Mouse (Mus musculus) heart, embryonic 12.5 days (tissue): Measurements from ENCODE around the gene Wfdc12. TPM values are rescaled to one million over a fixed set of nuclear protein-coding genes. Genes with fewer than 3 reads are reported as not detected.

ENCODE experiments used
- ATAC-seq: fragments of 200-750 bp; cut with Nextera tagmentation; 2 replicates; pipeline ENCODE4 v1.8.0; 2017; ENCODE audit warnings: moderate TSS enrichment, moderate library complexity; ENCODE audit not compliant: insufficient number of reproducible peaks, low FRiP score
- H3K27ac ChIP-seq: fragments of 300-500 bp; sonication (generic); 2 replicates; pipeline ENCODE4 v1.5.1; 2016; ENCODE audit warnings: mild to moderate bottlenecking, moderate library complexity; ENCODE audit not compliant: poor library complexity, severe bottlenecking
- H3K27me3 ChIP-seq: fragments of 300-500 bp; sonication (generic); replicated peaks from 2 replicates; pipeline ENCODE4 v1.6.1; 2016; ENCODE audit warnings: mild to moderate bottlenecking, moderate library complexity
- H3K36me3 ChIP-seq: fragments of 300-500 bp; sonication (generic); 2 replicates; pipeline ENCODE4 v1.6.1; 2016; ENCODE audit warnings: mild to moderate bottlenecking, moderate library complexity
- H3K4me1 ChIP-seq: fragments of 300-500 bp; sonication (generic); replicated peaks from 2 replicates; pipeline ENCODE4 v1.6.1; 2016; ENCODE audit warnings: mild to moderate bottlenecking
- H3K4me2 ChIP-seq: fragments of 300-500 bp; sonication (generic); 2 replicates; pipeline ENCODE4 v1.6.1; 2016; ENCODE audit warnings: mild to moderate bottlenecking, moderate library complexity
- H3K4me3 ChIP-seq: fragments of 300-500 bp; sonication (generic); 2 replicates; pipeline ENCODE4 v1.5.1; 2016; ENCODE audit warnings: mild to moderate bottlenecking
- H3K9ac ChIP-seq: fragments of 300-500 bp; sonication (generic); 2 replicates; pipeline ENCODE4 v1.6.1; 2016; ENCODE audit warnings: mild to moderate bottlenecking, moderate library complexity
- H3K9me3 ChIP-seq: fragments of 300-500 bp; sonication (generic); replicated peaks from 2 replicates; pipeline ENCODE4 v1.6.1; 2016; ENCODE audit warnings: mild to moderate bottlenecking, moderate library complexity
- WGBS: fragments of 180-500 bp; shearing (Covaris S2); methylation state at CpG from one replicate; pipeline ENCODE4 v1.1.7; 2016; 5-methylcytosine and 5-hydroxymethylcytosine counted together
- polyA plus RNA-seq: library from polyadenylated mRNA; unstranded; fragments of >200 nt; fragmentation: Nextera tagmentation; extraction: Ambion mirVana; gene quantifications from 2 replicates; pipeline ENCODE4 v1.2.1, GENCODE M21; 2016

Gene Wfdc12
- polyA plus RNA-seq, 1 experiment from 2014 or later = not detected

DNA sequence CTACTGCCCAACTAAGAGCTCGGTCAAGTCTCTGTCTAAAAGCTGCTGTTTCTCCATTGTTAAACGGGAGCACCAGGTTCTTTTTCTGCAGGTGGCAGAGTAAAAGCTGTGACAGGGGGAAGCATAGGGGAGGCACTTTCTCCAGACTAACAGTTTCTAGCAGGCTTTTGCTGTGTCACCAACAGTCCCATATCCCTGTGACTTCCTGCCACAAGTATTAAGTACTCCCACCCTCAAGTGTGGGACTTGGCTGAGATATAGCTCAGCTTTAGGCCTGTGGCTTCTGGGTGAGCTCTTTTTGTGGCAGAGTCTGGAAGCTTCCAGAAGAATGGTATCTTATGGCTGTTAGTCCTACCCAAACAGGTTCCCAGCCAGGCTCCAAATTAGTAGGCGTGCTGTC is 14.6 kb downstream of the Wfdc12 start:
- no peaks in the 10 kb centered on the region for H3K36me3 ChIP-seq
- no peak overlapping the region for H3K4me3 ChIP-seq
- H3K4me2 ChIP-seq = no peak overlapping the region
- H3K9me3 ChIP-seq = no peaks in the 10 kb centered on the region
- H3K9ac ChIP-seq = no peak overlapping the region
- peaks cover 21% of the 10 kb centered on the region for H3K4me1 ChIP-seq
- 73% methylated on average over 3 of the region's 3 CpGs for WGBS
- no peak overlapping the region for H3K27ac ChIP-seq
- peaks cover 30% of the 10 kb centered on the region for H3K27me3 ChIP-seq
- no peak for ATAC-seq

DNA sequence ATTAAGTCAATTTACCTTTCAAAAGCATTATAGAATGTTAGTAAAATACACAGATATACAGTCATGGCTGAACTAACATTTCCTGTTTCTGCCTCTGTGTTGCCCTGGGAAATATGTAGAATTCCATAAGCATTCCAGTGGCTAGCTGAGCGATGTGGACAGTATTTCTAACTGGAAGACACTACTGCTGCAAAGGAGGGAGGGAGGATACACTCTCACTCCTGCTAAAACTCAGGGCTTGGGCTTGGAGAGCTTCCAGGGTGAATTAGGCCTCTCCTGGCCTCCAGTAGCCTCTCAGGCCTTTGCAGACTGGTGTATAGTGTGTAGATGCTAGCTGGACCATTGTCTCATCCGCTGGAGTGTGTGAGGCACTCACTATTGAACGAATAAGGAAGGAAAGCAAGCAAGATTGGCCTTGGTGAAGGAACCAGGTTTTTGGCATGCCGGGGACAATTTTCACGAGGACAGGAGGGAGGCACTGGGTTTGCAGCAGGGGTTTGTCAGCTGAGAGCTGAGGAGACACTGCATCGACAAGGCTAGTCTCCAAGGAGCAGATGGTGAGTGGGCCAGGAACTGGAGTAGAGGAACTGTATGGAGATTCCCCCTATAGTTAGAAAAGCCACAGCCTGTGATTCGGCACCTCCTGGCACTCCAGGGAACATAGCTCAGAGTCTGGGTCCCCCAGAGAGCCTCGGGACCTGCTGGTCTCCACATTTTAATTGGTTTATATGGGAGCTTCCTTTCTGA is 15.6 kb downstream of the Wfdc12 start:
- no peak overlapping the region for H3K4me2 ChIP-seq
- H3K9ac ChIP-seq = no peak overlapping the region
- ATAC-seq = no peak
- H3K4me1 ChIP-seq = peaks cover 24% of the 10 kb centered on the region
- WGBS = 61% methylated on average over 8 of the region's 8 CpGs
- no peaks in the 10 kb centered on the region for H3K36me3 ChIP-seq
- H3K9me3 ChIP-seq = no peaks in the 10 kb centered on the region
- H3K4me3 ChIP-seq = no peak overlapping the region
- H3K27me3 ChIP-seq = peaks cover 40% of the 10 kb centered on the region
- no peak overlapping the region for H3K27ac ChIP-seq

DNA sequence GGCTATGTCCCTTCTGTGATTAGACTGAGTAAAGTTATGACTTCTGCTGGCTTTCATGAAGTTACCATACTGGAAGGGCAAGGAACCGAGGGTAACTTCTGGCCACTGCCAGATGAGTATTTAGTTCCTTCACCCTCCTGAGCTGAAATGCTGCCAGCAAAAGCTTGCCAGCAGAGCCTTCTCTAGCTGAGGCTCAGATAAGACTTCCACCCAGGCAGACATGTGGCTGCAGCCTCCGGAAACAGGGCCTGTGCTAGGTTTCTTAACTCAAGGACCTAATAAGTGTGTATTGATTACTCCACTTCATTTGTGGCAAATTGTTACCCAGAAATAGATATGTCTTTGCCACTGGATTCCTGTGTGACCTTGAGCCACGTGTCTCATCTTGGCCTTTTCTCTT is 17.0 kb downstream of the Wfdc12 start:
- Histone ChIP-seq H3K9me3 (peaks cover 4% of the 10 kb centered on the region; the same call in 1 of the 2 replicates), H3K9ac (no peak overlapping the region), H3K36me3 (no peaks in the 10 kb centered on the region), H3K4me3 (no peak overlapping the region), H3K27ac (peak overlapping the region; percentile 20; the same call in 1 of the 2 replicates), H3K4me2 (no peak overlapping the region), H3K4me1 (peaks cover 29% of the 10 kb centered on the region), H3K27me3 (peaks cover 50% of the 10 kb centered on the region)
- ATAC-seq = no peak
- WGBS = 21% methylated on average over 3 of the region's 3 CpGs

DNA sequence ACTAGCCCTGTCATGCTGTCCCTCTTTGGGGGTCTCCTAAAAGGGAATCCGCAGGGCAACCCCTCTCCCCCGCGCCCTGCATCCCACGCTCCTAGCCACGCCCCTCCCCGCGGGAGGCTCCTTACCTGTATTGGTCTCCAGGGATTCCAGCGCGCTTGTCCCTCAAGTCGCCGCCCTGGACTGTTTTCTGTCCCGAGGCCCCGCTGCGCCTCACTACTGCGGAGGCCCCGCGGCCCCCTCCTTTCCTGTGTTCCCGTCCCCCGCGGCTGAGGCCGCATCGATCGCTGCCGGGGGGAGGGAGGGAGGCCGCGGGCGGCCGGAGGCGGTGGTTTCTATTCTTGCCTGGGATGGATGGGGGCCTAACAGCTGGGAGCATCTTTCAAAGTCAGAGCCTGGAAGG is 19.5 kb downstream of the Wfdc12 start, which contains the start of gene Kcns1:
Kcns1 (minus strand) TSS at position 212 of the 400 bp plus-strand sequence.
- ATAC-seq = no peak
- Histone ChIP-seq H3K27ac (no peak within 1 kb of the TSS), H3K9me3 (peaks cover 10% of the 10 kb centered on the region; the same call in 1 of the 2 replicates), H3K27me3 (peaks cover 61% of the 10 kb centered on the region), H3K4me1 (peaks cover 37% of the 10 kb centered on the region), H3K36me3 (no peaks in the 10 kb centered on the region), H3K4me3 (peak within 1 kb of the TSS; percentile 44), H3K4me2 (peak within 1 kb of the TSS; percentile 77), H3K9ac (peak within 1 kb of the TSS; percentile 53)
- WGBS = under 1% methylated on average over 21 of the region's 29 CpGs

DNA sequence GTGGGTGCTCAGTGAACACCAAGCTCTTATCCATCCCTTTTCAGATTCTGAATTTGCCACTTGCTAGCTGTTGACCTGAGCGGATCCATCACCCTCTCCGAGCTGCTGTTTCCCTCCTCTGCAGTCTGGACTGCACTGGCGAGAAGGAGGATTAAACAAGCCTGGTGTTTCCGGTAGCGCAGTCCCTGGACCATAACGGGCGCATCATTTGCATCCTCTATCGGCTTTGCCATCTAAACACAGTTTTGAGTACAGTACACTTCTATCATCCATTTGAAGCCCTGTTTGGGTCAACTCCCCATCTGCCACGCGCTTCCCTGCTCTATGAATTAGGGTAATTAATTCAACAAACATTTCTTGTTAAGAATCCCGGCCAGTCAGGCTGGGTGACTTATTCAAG is 20.1 kb downstream of the Wfdc12 start:
- H3K36me3 ChIP-seq = no peaks in the 10 kb centered on the region
- 11% methylated on average over 11 of the region's 11 CpGs for WGBS
- H3K4me3 ChIP-seq = peak overlapping the region; percentile 44; the same call in 1 of the 2 replicates
- H3K9me3 ChIP-seq = peaks cover 10% of the 10 kb centered on the region; the same call in 1 of the 2 replicates
- H3K4me2 ChIP-seq = 0 out of 2 replicates have a peak overlapping the region, but pooled peaks have one; percentile 77
- no peak overlapping the region for H3K9ac ChIP-seq
- H3K4me1 ChIP-seq = peaks cover 37% of the 10 kb centered on the region
- H3K27ac ChIP-seq = no peak overlapping the region
- ATAC-seq = no peak
- H3K27me3 ChIP-seq = peaks cover 67% of the 10 kb centered on the region

DNA sequence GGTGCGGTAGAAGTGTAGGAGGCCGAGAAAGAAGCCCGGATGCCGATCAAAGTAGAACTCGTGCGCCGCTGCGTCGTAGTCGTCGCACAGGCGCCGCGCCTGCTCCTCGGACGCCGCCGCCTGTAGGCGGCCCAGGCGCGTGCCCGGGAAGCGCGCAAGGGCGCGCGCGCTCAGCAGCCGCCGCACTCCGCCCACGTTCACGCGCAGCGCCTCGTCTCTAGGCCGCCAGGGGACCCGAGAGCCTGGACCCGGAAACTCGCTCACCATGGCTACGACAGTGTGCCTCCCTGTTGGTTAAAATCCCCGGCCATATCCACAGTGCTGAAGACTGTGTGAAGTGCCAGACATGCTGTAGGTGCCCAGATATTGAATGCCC is 21.8 kb downstream of the Wfdc12 start:
- peak; percentile 41; the same call in 1 of the 2 replicates for ATAC-seq
- H3K9ac ChIP-seq = no peak overlapping the region
- H3K27ac ChIP-seq = no peak overlapping the region
- peak overlapping the region; percentile 70 for H3K4me2 ChIP-seq
- H3K27me3 ChIP-seq = peaks cover 81% of the 10 kb centered on the region
- WGBS = 8% methylated on average over 42 of the region's 42 CpGs
- H3K9me3 ChIP-seq = peaks cover 10% of the 10 kb centered on the region; the same call in 1 of the 2 replicates
- H3K36me3 ChIP-seq = no peaks in the 10 kb centered on the region
- H3K4me3 ChIP-seq = peak overlapping the region; percentile 42
- peaks cover 27% of the 10 kb centered on the region for H3K4me1 ChIP-seq

DNA sequence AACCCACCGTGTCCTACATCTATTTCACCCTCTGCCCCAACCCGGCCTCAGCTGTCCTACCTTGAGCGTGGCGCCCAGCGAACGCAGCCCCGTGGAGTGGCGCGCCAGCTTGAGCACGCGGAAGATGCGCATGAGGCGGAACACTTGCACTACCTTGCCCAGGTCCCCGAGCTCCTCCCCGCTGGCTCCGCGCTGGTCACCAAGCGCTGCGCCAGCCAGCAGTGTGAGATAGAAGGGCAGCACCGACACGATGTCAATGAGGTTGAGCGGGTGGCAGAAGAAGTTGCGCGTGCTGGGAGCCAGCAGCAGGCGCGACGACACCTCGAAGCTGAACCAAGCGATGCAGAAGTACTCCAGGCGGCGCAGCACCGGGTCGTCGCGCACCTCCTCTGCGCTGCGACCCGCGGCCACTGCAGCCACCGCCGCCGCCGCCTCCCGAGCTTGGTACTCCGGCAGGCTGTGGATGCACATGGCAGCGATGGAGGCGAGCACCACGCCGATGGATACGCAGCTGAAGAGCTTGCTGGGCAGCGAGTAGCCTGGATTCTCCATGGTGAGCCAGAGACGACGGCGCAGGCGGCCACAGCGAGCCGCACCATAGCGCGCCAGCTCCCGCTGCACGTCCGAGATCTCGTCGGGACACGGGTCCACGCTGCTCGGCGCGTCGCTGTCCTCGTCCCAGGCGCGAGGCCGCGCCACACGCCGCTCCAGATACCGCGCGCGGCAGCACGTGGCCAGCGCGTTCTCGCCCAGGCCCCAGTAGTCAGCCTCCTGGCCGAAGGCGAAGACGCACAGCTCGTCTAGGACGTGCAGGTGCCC is 22.4 kb downstream of the Wfdc12 start:
- ATAC-seq = 0 out of 2 replicates have a peak, but pooled peaks have one; percentile 15
- Histone ChIP-seq H3K9ac (no peak overlapping the region), H3K4me3 (peak overlapping the region; percentile 42), H3K4me2 (peak overlapping the region; percentile 70), H3K27me3 (peaks cover 81% of the 10 kb centered on the region), H3K36me3 (no peaks in the 10 kb centered on the region), H3K4me1 (peaks cover 24% of the 10 kb centered on the region), H3K9me3 (peaks cover 10% of the 10 kb centered on the region; the same call in 1 of the 2 replicates), H3K27ac (no peak overlapping the region)
- 12% methylated on average over 87 of the region's 90 CpGs for WGBS

DNA sequence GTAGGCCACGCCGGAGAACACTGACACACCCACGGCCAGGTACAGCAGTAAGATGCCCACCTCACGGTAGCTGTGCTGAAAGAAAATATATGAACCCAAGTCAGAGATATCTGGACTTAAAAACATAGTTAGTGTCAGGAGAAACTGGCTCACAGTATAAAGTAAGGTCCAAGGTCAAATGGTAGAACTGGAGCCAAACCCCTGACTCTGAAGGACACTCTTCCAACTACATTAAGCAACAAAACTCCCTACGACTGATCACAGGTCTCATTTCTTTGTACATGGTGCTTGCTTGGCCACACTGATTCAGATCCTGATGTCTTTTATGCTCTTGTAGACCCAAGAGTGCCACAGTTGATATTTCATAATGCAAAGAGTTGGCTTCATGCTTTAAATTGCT is 25.5 kb downstream of the Wfdc12 start:
- WGBS = 79% methylated on average over 5 of the region's 5 CpGs
- Histone ChIP-seq H3K36me3 (no peaks in the 10 kb centered on the region), H3K9me3 (peaks cover 10% of the 10 kb centered on the region; the same call in 1 of the 2 replicates), H3K4me2 (no peak overlapping the region), H3K4me1 (peaks cover 12% of the 10 kb centered on the region), H3K4me3 (no peak overlapping the region), H3K27ac (no peak overlapping the region), H3K9ac (no peak overlapping the region), H3K27me3 (peaks cover 60% of the 10 kb centered on the region)
- ATAC-seq = no peak

DNA sequence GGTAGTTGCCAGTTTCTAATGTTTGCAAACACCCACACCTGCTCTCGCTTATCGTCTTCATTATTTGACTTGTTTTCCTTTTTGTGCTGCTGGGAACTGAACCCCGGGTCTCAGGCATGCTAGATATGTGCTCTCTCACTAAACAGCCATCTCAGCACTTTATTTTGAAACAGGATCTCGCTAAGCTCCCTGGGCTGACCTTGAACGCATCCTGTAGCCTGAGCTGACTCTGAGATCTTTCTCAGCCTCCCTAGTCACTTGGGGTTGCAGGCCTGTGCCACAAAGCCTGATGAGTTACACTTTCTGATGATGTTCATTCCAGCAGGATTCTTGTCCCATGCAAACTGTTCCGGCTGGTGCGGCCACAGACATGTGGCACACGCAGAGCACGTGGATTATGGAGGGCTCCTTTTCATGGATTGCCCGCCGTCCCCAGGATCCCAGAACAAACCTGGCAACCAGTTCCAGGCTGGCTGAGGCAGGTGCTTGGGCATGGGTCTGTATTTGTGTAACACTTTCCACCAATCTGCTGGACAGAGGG is 28.8 kb downstream of the Wfdc12 start:
- ATAC-seq = no peak
- 77% methylated on average over 11 of the region's 11 CpGs for WGBS
- peaks cover 4% of the 10 kb centered on the region; the same call in 1 of the 2 replicates for H3K36me3 ChIP-seq

DNA sequence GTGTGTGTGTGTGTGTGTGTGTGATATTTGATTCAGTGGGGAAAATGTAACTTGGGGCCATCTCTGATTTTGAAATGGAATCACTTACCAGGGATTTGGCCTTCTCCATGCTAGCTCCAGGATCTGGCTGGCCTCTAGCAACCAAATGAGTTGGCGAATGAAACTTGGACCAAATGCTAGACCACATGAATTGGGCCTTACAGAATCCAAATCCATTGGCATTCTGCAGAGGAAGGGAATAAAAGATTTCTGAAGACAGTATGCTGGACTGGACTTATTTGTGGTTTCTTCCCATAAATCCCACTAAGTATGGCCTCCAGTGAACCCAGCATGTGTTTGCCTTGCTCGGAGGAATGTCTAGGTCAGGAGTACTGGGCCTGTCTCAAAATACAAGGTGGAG is 31.6 kb downstream of the Wfdc12 start:
- H3K36me3 ChIP-seq = peaks cover 14% of the 10 kb centered on the region
- H3K4me3 ChIP-seq = no peak overlapping the region
- no peak overlapping the region for H3K27ac ChIP-seq
- no peak overlapping the region for H3K9ac ChIP-seq
- H3K4me2 ChIP-seq = no peak overlapping the region
- no peaks in the 10 kb centered on the region for H3K4me1 ChIP-seq
- H3K9me3 ChIP-seq = no peaks in the 10 kb centered on the region
- ATAC-seq = no peak
- WGBS = 89% methylated on average over 2 of the region's 2 CpGs
- no peaks in the 10 kb centered on the region for H3K27me3 ChIP-seq

More for the DNA sequence above, 28.8 kb downstream of the Wfdc12 start:
- Histone ChIP-seq H3K4me2 (no peak overlapping the region), H3K9ac (no peak overlapping the region), H3K4me1 (no peaks in the 10 kb centered on the region), H3K27me3 (peaks cover 26% of the 10 kb centered on the region), H3K9me3 (no peaks in the 10 kb centered on the region), H3K27ac (no peak overlapping the region), H3K4me3 (no peak overlapping the region)

DNA sequence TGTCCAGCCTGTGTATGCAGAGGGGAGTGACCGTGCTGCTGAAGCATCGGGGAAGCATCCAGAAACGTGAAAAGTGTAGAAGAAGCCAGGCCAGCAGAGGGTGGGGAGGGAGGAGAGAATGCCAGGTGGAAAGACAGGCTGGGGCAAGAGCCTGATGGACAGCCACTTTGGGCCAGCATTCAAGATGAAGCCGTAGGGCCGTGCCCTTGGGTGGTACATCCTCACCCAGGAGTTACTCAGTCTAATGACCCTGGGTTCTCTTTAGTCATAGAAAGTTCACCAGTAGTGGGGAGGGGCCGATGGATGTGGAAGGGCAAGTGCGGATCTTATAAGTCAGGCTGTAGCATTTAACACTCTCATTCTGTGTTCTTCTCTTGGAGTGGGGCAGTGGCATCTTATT is 34.2 kb downstream of the Wfdc12 start:
- WGBS = 79% methylated on average over 7 of the region's 7 CpGs
- H3K36me3 ChIP-seq = peaks cover 38% of the 10 kb centered on the region

More for the DNA sequence above, 34.2 kb downstream of the Wfdc12 start:
- Histone ChIP-seq H3K4me1 (no peaks in the 10 kb centered on the region), H3K4me2 (no peak overlapping the region), H3K27ac (no peak overlapping the region), H3K9ac (no peak overlapping the region), H3K9me3 (no peaks in the 10 kb centered on the region), H3K27me3 (no peaks in the 10 kb centered on the region), H3K4me3 (no peak overlapping the region)
- ATAC-seq = no peak
